In genomic region chr8:127939284-127939985, GRCm38 (mm10) we compare ENCODE assay signal across 9 mouse cellular contexts.
A peak's percentile ranks its signal among the peaks of the same experiment; 100 is the strongest.
DNase-seq lines count a peak whose midpoint lies in the region; ATAC-seq and TF ChIP-seq lines count a peak whose summit lies in the region.
"Had no signal": no experiment of that assay in that cellular context is flagged by ENCODE, and none has a peak within 500 bp of the region (broad histone marks: within the 10 kb centered on the region; RNA-seq: fewer than 3 reads in every experiment).

No protein-coding gene starts in this region.

- H3K79me2 ChIP-seq in CH12.LX (replicated peaks; ENCODE audit: control insufficient read depth, extremely low read depth, insufficient read depth, poor library complexity, severe bottlenecking) = no peaks in the 10 kb centered on the region

- H3K27me3 ChIP-seq in CH12.LX (replicated peaks) = no peaks in the 10 kb centered on the region
- H3K27me3 ChIP-seq in embryonic facial prominence, embryonic 11.5 days (ENCODE audit: control insufficient read depth, insufficient read depth, low read length) = no peaks in the 10 kb centered on the region
- H3K27me3 ChIP-seq in hindbrain, embryonic 14.5 days (ENCODE audit: control insufficient read depth, insufficient read depth, low read length) = no peaks in the 10 kb centered on the region
- peaks cover 67% of the 10 kb centered on the region for H3K27me3 ChIP-seq in midbrain, embryonic 10.5 days (ENCODE audit: low read depth, poor library complexity, severe bottlenecking)
- H3K27me3 ChIP-seq in limb, embryonic 10.5 days (ENCODE audit: low read depth, poor library complexity, severe bottlenecking) = no peaks in the 10 kb centered on the region

- ATAC-seq in embryonic facial prominence, embryonic 11.5 days (replicated peaks; ENCODE audit: insufficient number of reproducible peaks, low FRiP score, low TSS enrichment, low read depth) = peak; percentile 67; the same call in 1 of the 2 replicates
- no peak for ATAC-seq in hindbrain, embryonic 14.5 days (ENCODE audit: low FRiP score)

- no peak for TF ChIP-seq RAD21 in CH12.LX (IDR thresholded peaks at IDR 0.05; ENCODE audit: low read depth, low read length)

- H3K4me2 ChIP-seq in CH12.LX (ENCODE audit: insufficient read depth, low read depth, poor library complexity, severe bottlenecking) = peak overlapping the region; percentile 19; the same call in 1 of the 2 replicates
- H3K4me2 ChIP-seq in embryonic facial prominence, embryonic 11.5 days (ENCODE audit: low read depth, low read length) = no peak overlapping the region
- no peak overlapping the region for H3K4me2 ChIP-seq in hindbrain, embryonic 14.5 days (replicated peaks)

- DNase-seq in CH12.LX (ENCODE audit: extremely low read depth) = no peak
- DNase-seq in embryonic facial prominence, embryonic 11.5 days (ENCODE audit: low spot score) = peak; percentile 30
- peak; percentile 48 for DNase-seq in hindbrain, embryonic 14.5 days (ENCODE audit: low spot score)
- DNase-seq in midbrain, embryonic 10.5 days (ENCODE audit: low spot score) = peak; percentile 36
- DNase-seq in limb, embryonic 10.5 days (ENCODE audit: low spot score) = no peak
- no peak for DNase-seq in heart, postnatal 36 days
- DNase-seq in kidney, postnatal 10 days = no peak
- DNase-seq in adrenal gland, postnatal 14 days = no peak
- DNase-seq: lung, postnatal 10 days had no signal

- H3K4me1 ChIP-seq in CH12.LX (ENCODE audit: control insufficient read depth in 1 of 2, insufficient read depth in 2 of 2) = peaks cover 0 to 32% of the 10 kb centered on the region in 2 experiments; a peak in 3 of 4 replicates
- H3K4me1 ChIP-seq in embryonic facial prominence, embryonic 11.5 days (ENCODE audit: control insufficient read depth, insufficient read depth, low read length) = no peaks in the 10 kb centered on the region
- peaks cover 14% of the 10 kb centered on the region for H3K4me1 ChIP-seq in hindbrain, embryonic 14.5 days (replicated peaks; ENCODE audit: control insufficient read depth, insufficient read depth, low read length)
- peaks cover 22% of the 10 kb centered on the region for H3K4me1 ChIP-seq in midbrain, embryonic 10.5 days
- H3K4me1 ChIP-seq in limb, embryonic 10.5 days = peaks cover 9% of the 10 kb centered on the region

- no peaks in the 10 kb centered on the region for H3K9me3 ChIP-seq in CH12.LX (replicated peaks; ENCODE audit: low read length)
- no peaks in the 10 kb centered on the region for H3K9me3 ChIP-seq in embryonic facial prominence, embryonic 11.5 days (replicated peaks; ENCODE audit: control insufficient read depth, low read length)
- H3K9me3 ChIP-seq in hindbrain, embryonic 14.5 days (ENCODE audit: control insufficient read depth, low read length) = no peaks in the 10 kb centered on the region
- H3K9me3 ChIP-seq in midbrain, embryonic 10.5 days (replicated peaks) = no peaks in the 10 kb centered on the region
- no peaks in the 10 kb centered on the region for H3K9me3 ChIP-seq in limb, embryonic 10.5 days (replicated peaks)

- no peak for TF ChIP-seq POLR2A in CH12.LX (IDR thresholded peaks at IDR 0.05; ENCODE audit: low read depth, low read length)

- no peak for TF ChIP-seq EP300 in CH12.LX (IDR thresholded peaks at IDR 0.05; ENCODE audit: low read length)

- WGBS in embryonic facial prominence, embryonic 11.5 days = 41% methylated on average over 7 of the region's 7 CpGs
- WGBS in hindbrain, embryonic 14.5 days = 8% methylated on average over 7 of the region's 7 CpGs
- WGBS in midbrain, embryonic 10.5 days = 45% methylated on average over 7 of the region's 7 CpGs
- WGBS in limb, embryonic 10.5 days = 70% methylated on average over 7 of the region's 7 CpGs

- no peak overlapping the region for H3K4me3 ChIP-seq in CH12.LX (replicated peaks in 1 of 3; ENCODE audit: low read depth in 2 of 3, low read length in 2 of 3, poor library complexity in 1 of 3)
- no peak overlapping the region for H3K4me3 ChIP-seq in embryonic facial prominence, embryonic 11.5 days (ENCODE audit: low read depth, low read length)
- H3K4me3 ChIP-seq in hindbrain, embryonic 14.5 days (replicated peaks; ENCODE audit: low read length) = no peak overlapping the region
- H3K4me3 ChIP-seq in midbrain, embryonic 10.5 days = no peak overlapping the region
- no peak overlapping the region for H3K4me3 ChIP-seq in limb, embryonic 10.5 days

- no peak overlapping the region for H3K9ac ChIP-seq in CH12.LX (ENCODE audit: insufficient read depth, low read depth)
- H3K9ac ChIP-seq in embryonic facial prominence, embryonic 11.5 days (replicated peaks; ENCODE audit: low read length) = no peak overlapping the region
- no peak overlapping the region for H3K9ac ChIP-seq in hindbrain, embryonic 14.5 days

- dilution Hi-C loops in CH12.LX (cut with MboI; ENCODE audit: extremely low pct_ligation_motif_present, extremely low pct_unique_long_range_greater_than_20kb, low sequenced_read_pairs) = no loop called here

- in situ Hi-C loops in CH12.LX (cut with MboI; ENCODE audit: low pct_ligation_motif_present, low pct_unique_long_range_greater_than_20kb, low sequenced_read_pairs) = no loop called here

- TF ChIP-seq CTCF in CH12.LX (conservative IDR thresholded peaks at IDR 0.05 in 1 of 2, IDR thresholded peaks at IDR 0.05 in 1 of 2; ENCODE audit: low read depth in 2 of 2, low read length in 2 of 2) = no peak

- intact Hi-C loops in heart, postnatal 36 days (cut with DNase I) = no loop called here

- no peak overlapping the region for H3K27ac ChIP-seq in CH12.LX (ENCODE audit: insufficient read depth, low read depth)
- no peak overlapping the region for H3K27ac ChIP-seq in embryonic facial prominence, embryonic 11.5 days (replicated peaks; ENCODE audit: low read depth, low read length)
- peak overlapping the region; percentile 51 for H3K27ac ChIP-seq in hindbrain, embryonic 14.5 days
- no peak overlapping the region for H3K27ac ChIP-seq in midbrain, embryonic 10.5 days (replicated peaks)
- H3K27ac ChIP-seq in limb, embryonic 10.5 days = no peak overlapping the region

- no peaks in the 10 kb centered on the region for H3K36me3 ChIP-seq in CH12.LX (replicated peaks in 1 of 2; ENCODE audit: control insufficient read depth in 1 of 2, insufficient read depth in 1 of 2, low read length in 1 of 2)
- no peaks in the 10 kb centered on the region for H3K36me3 ChIP-seq in embryonic facial prominence, embryonic 11.5 days (replicated peaks; ENCODE audit: control insufficient read depth, insufficient read depth, low read depth, low read length)
- H3K36me3 ChIP-seq in hindbrain, embryonic 14.5 days (replicated peaks; ENCODE audit: control insufficient read depth, insufficient read depth) = no peaks in the 10 kb centered on the region
- no peaks in the 10 kb centered on the region for H3K36me3 ChIP-seq in midbrain, embryonic 10.5 days
- no peaks in the 10 kb centered on the region for H3K36me3 ChIP-seq in limb, embryonic 10.5 days

TF ChIP-seq in CH12.LX, 34 proteins besides CTCF, POLR2A, EP300 and RAD21:
- TF ChIP-seq TBP (conservative IDR thresholded peaks at IDR 0.05; ENCODE audit: low read depth, low read length) = no peak
- no peak for TF ChIP-seq RCOR1 (conservative IDR thresholded peaks at IDR 0.05; ENCODE audit: low read depth, low read length)
- no peak for TF ChIP-seq SMC3 (IDR thresholded peaks at IDR 0.05; ENCODE audit: low read depth, low read length)
- no peak for TF ChIP-seq NELFE (IDR thresholded peaks at IDR 0.05; ENCODE audit: low read depth, low read length)
- no peak for TF ChIP-seq MEF2A (IDR thresholded peaks at IDR 0.05; ENCODE audit: borderline replicate concordance, low read depth, low read length)
- TF ChIP-seq KAT2A (IDR thresholded peaks at IDR 0.05; ENCODE audit: insufficient replicate concordance, low read length) = no peak
- TF ChIP-seq NRF1 (IDR thresholded peaks at IDR 0.05; ENCODE audit: low read depth, low read length) = no peak
- no peak for TF ChIP-seq MAX (IDR thresholded peaks at IDR 0.05; ENCODE audit: low read length)
- TF ChIP-seq ZMIZ1 (IDR thresholded peaks at IDR 0.05; ENCODE audit: low read depth, low read length) = no peak
- no peak for TF ChIP-seq ELF1 (IDR thresholded peaks at IDR 0.05; ENCODE audit: low read depth, low read length)
- TF ChIP-seq POLR2AphosphoS2 (IDR thresholded peaks at IDR 0.05; ENCODE audit: low read depth, low read length) = no peak
- no peak for TF ChIP-seq ZKSCAN1 (IDR thresholded peaks at IDR 0.05; ENCODE audit: borderline replicate concordance, low read depth, low read length)
- no peak for TF ChIP-seq ZNF384 (IDR thresholded peaks at IDR 0.05; ENCODE audit: low read depth, low read length)
- no peak for TF ChIP-seq MYC (IDR thresholded peaks at IDR 0.05; ENCODE audit: low read depth, low read length)
- no peak for TF ChIP-seq MAFK (IDR thresholded peaks at IDR 0.05; ENCODE audit: insufficient replicate concordance, low read length)
- TF ChIP-seq ETS1 (conservative IDR thresholded peaks at IDR 0.05; ENCODE audit: low read depth, low read length) = no peak
- TF ChIP-seq GABPA (IDR thresholded peaks at IDR 0.05; ENCODE audit: insufficient replicate concordance, low read depth, low read length) = no peak
- no peak for TF ChIP-seq CHD1 (IDR thresholded peaks at IDR 0.05; ENCODE audit: low read depth, low read length)
- no peak for TF ChIP-seq JUN (IDR thresholded peaks at IDR 0.05; ENCODE audit: insufficient read depth, low read depth, low read length)
- TF ChIP-seq JUND (conservative IDR thresholded peaks at IDR 0.05; ENCODE audit: low read depth, low read length) = no peak
TF ChIP-seq in CH12.LX: peak in this region for 0.

Comparison
In these comparisons a context has a peak if more than half of its experiments do, and no peak if none do; other contexts are left out.
1. DNase-seq: peak in embryonic facial prominence, embryonic 11.5 days (single experiment), hindbrain, embryonic 14.5 days (single experiment) and midbrain, embryonic 10.5 days (single experiment); none in CH12.LX (single experiment), limb, embryonic 10.5 days (single experiment), heart, postnatal 36 days (0 of 2), kidney, postnatal 10 days (single experiment) and adrenal gland, postnatal 14 days (single experiment).